Mouse (Mus musculus): Measurements from ENCODE around the gene Magix. TPM values are rescaled to one million over a fixed set of nuclear protein-coding genes. Genes with fewer than 3 reads are reported as not detected.

Magix gene
- polyA plus RNA-seq, 1 experiment from 2014 or later, result 0.21 TPM

- no peaks in the 10 kb centered on the region; the same call in 1 of the 2 replicates for H3K9me3 ChIP-seq (ENCODE audit: control insufficient read depth, low read length)
- peak within 1 kb of the TSS; percentile 28 for H3K9ac ChIP-seq (ENCODE audit: low read length)
- H3K27ac ChIP-seq (replicated peaks; ENCODE audit: low read depth, low read length), result no peak within 1 kb of the TSS
- H3K4me1 ChIP-seq (ENCODE audit: control insufficient read depth, insufficient read depth, low read length), result no peaks in the 10 kb centered on the region
- H3K36me3 ChIP-seq (ENCODE audit: control insufficient read depth, insufficient read depth, low read length), result no peaks in the 10 kb centered on the region
- ATAC-seq (ENCODE audit: insufficient number of reproducible peaks, low FRiP score, low TSS enrichment, low read depth) (peak; percentile 15; the same call in 1 of the 2 replicates), DNase-seq (ENCODE audit: low spot score) (peak; percentile 48)
- peak within 1 kb of the TSS; percentile 42 for H3K4me3 ChIP-seq (ENCODE audit: low read depth, low read length)
- 19% methylated on average over 25 of the region's 36 CpGs for WGBS
- H3K4me2 ChIP-seq (ENCODE audit: low read depth, severe bottlenecking), result peak within 1 kb of the TSS; percentile 56
- H3K27me3 ChIP-seq (ENCODE audit: control insufficient read depth, insufficient read depth, low read length), result no peaks in the 10 kb centered on the region
Measured at GRCm38 (mm10) chrX:7670921-7671623, 10.0 kb downstream of the Magix start, which contains the start of gene Plp2. Plp2 (minus strand) TSS chrX:7671390.

- peak overlapping the region; percentile 28 for H3K9ac ChIP-seq (ENCODE audit: low read length)
- H3K9me3 ChIP-seq (ENCODE audit: control insufficient read depth, low read length), result no peaks in the 10 kb centered on the region; the same call in 1 of the 2 replicates
- H3K36me3 ChIP-seq (ENCODE audit: control insufficient read depth, insufficient read depth, low read length), result no peaks in the 10 kb centered on the region
- H3K4me1 ChIP-seq (ENCODE audit: control insufficient read depth, insufficient read depth, low read length), result no peaks in the 10 kb centered on the region
- DNase-seq (ENCODE audit: low spot score) (peak; percentile 59), ATAC-seq (ENCODE audit: insufficient number of reproducible peaks, low FRiP score, low TSS enrichment, low read depth) (peak; percentile 71)
- no peak overlapping the region for H3K27ac ChIP-seq (replicated peaks; ENCODE audit: low read depth, low read length)
- peak overlapping the region; percentile 42 for H3K4me3 ChIP-seq (ENCODE audit: low read depth, low read length)
- 18% methylated on average over 14 of the region's 19 CpGs for WGBS
- H3K4me2 ChIP-seq (ENCODE audit: low read depth, severe bottlenecking), result peak overlapping the region; percentile 56
- H3K27me3 ChIP-seq (ENCODE audit: control insufficient read depth, insufficient read depth, low read length), result no peaks in the 10 kb centered on the region
Measured at GRCm38 (mm10) chrX:7670390-7670881, 10.6 kb downstream of the Magix start.

- Histone ChIP-seq H3K9ac (ENCODE audit: low read length) (no peak overlapping the region), H3K27ac (replicated peaks; ENCODE audit: low read depth, low read length) (no peak overlapping the region), H3K4me2 (ENCODE audit: low read depth, severe bottlenecking) (no peak overlapping the region), H3K4me3 (ENCODE audit: low read depth, low read length) (no peak overlapping the region), H3K27me3 (ENCODE audit: control insufficient read depth, insufficient read depth, low read length) (no peaks in the 10 kb centered on the region), H3K36me3 (ENCODE audit: control insufficient read depth, insufficient read depth, low read length) (no peaks in the 10 kb centered on the region), H3K4me1 (ENCODE audit: control insufficient read depth, insufficient read depth, low read length) (no peaks in the 10 kb centered on the region), H3K9me3 (ENCODE audit: control insufficient read depth, low read length) (no peaks in the 10 kb centered on the region)
- no peak for DNase-seq (ENCODE audit: low spot score)
- no peak for ATAC-seq (ENCODE audit: insufficient number of reproducible peaks, low FRiP score, low TSS enrichment, low read depth)
- WGBS, result 77% methylated on average over 21 of the region's 21 CpGs
Measured at GRCm38 (mm10) chrX:7665739-7666502, 15.1 kb downstream of the Magix start.

GRCm38 (mm10) chrX:7664791-7665190, 16.3 kb downstream of the Magix start:
- Histone ChIP-seq H3K36me3 (ENCODE audit: control insufficient read depth, insufficient read depth, low read length) (no peaks in the 10 kb centered on the region), H3K27me3 (ENCODE audit: control insufficient read depth, insufficient read depth, low read length) (no peaks in the 10 kb centered on the region), H3K4me1 (ENCODE audit: control insufficient read depth, insufficient read depth, low read length) (no peaks in the 10 kb centered on the region), H3K9ac (ENCODE audit: low read length) (no peak overlapping the region), H3K4me2 (ENCODE audit: low read depth, severe bottlenecking) (no peak overlapping the region), H3K27ac (replicated peaks; ENCODE audit: low read depth, low read length) (no peak overlapping the region), H3K9me3 (ENCODE audit: control insufficient read depth, low read length) (no peaks in the 10 kb centered on the region), H3K4me3 (ENCODE audit: low read depth, low read length) (no peak overlapping the region)
- WGBS, result 90% methylated on average over 11 of the region's 11 CpGs
- no peak for ATAC-seq (ENCODE audit: insufficient number of reproducible peaks, low FRiP score, low TSS enrichment, low read depth)
- DNase-seq (ENCODE audit: low spot score), result no peak

GRCm38 (mm10) chrX:7662936-7663335, 18.1 kb downstream of the Magix start:
- H3K27ac ChIP-seq (replicated peaks; ENCODE audit: low read depth, low read length), result no peak overlapping the region
- no peak overlapping the region for H3K4me3 ChIP-seq (ENCODE audit: low read depth, low read length)
- DNase-seq (ENCODE audit: low spot score), result no peak
- H3K27me3 ChIP-seq (ENCODE audit: control insufficient read depth, insufficient read depth, low read length), result no peaks in the 10 kb centered on the region
- H3K4me1 ChIP-seq (ENCODE audit: control insufficient read depth, insufficient read depth, low read length), result no peaks in the 10 kb centered on the region
- no peaks in the 10 kb centered on the region for H3K9me3 ChIP-seq (ENCODE audit: control insufficient read depth, low read length)
- no peak overlapping the region for H3K4me2 ChIP-seq (ENCODE audit: low read depth, severe bottlenecking)
- no peaks in the 10 kb centered on the region for H3K36me3 ChIP-seq (ENCODE audit: control insufficient read depth, insufficient read depth, low read length)
- no peak for ATAC-seq (ENCODE audit: insufficient number of reproducible peaks, low FRiP score, low TSS enrichment, low read depth)
- WGBS, result 82% methylated on average over 3 of the region's 3 CpGs
- H3K9ac ChIP-seq (ENCODE audit: low read length), result no peak overlapping the region

GRCm38 (mm10) chrX:7661086-7661485, 20.0 kb downstream of the Magix start:
- no peak overlapping the region for H3K4me2 ChIP-seq (ENCODE audit: low read depth, severe bottlenecking)
- 84% methylated on average over 4 of the region's 4 CpGs for WGBS
- no peaks in the 10 kb centered on the region for H3K36me3 ChIP-seq (ENCODE audit: control insufficient read depth, insufficient read depth, low read length)
- H3K27me3 ChIP-seq (ENCODE audit: control insufficient read depth, insufficient read depth, low read length), result no peaks in the 10 kb centered on the region
- ATAC-seq (ENCODE audit: insufficient number of reproducible peaks, low FRiP score, low TSS enrichment, low read depth) (no peak), DNase-seq (ENCODE audit: low spot score) (no peak)
- no peak overlapping the region for H3K27ac ChIP-seq (replicated peaks; ENCODE audit: low read depth, low read length)
- H3K4me3 ChIP-seq (ENCODE audit: low read depth, low read length), result no peak overlapping the region
- no peaks in the 10 kb centered on the region for H3K9me3 ChIP-seq (ENCODE audit: control insufficient read depth, low read length)
- no peaks in the 10 kb centered on the region for H3K4me1 ChIP-seq (ENCODE audit: control insufficient read depth, insufficient read depth, low read length)
- H3K9ac ChIP-seq (ENCODE audit: low read length), result no peak overlapping the region

- H3K27me3 ChIP-seq (ENCODE audit: control insufficient read depth, insufficient read depth, low read length), result no peaks in the 10 kb centered on the region
- H3K4me3 ChIP-seq (ENCODE audit: low read depth, low read length), result peak overlapping the region; percentile 38; the same call in 1 of the 2 replicates
- peak overlapping the region; percentile 47; the same call in 1 of the 2 replicates for H3K4me2 ChIP-seq (ENCODE audit: low read depth, severe bottlenecking)
- no peak overlapping the region for H3K9ac ChIP-seq (ENCODE audit: low read length)
- no peaks in the 10 kb centered on the region for H3K4me1 ChIP-seq (ENCODE audit: control insufficient read depth, insufficient read depth, low read length)
- DNase-seq (ENCODE audit: low spot score), result no peak
- H3K36me3 ChIP-seq (ENCODE audit: control insufficient read depth, insufficient read depth, low read length), result no peaks in the 10 kb centered on the region
- 0 out of 2 replicates have a peak overlapping the region, but pooled peaks have one; percentile 30 for H3K27ac ChIP-seq (replicated peaks; ENCODE audit: low read depth, low read length)
- H3K9me3 ChIP-seq (ENCODE audit: control insufficient read depth, low read length), result no peaks in the 10 kb centered on the region
- WGBS, result 31% methylated on average over 11 of the region's 11 CpGs
- peak; percentile 62 for ATAC-seq (ENCODE audit: insufficient number of reproducible peaks, low FRiP score, low TSS enrichment, low read depth)
Measured at GRCm38 (mm10) chrX:7658785-7659589, 22.1 kb downstream of the Magix start.
